Mouse (Mus musculus) thymus, postnatal 10 days (tissue): ENCODE measurements around the gene B3gat2.

Experiments used
- DNase-seq, 2 experiments: peaks; one replicate each; pipeline ENCODE4 v3.0.0; 2021; ENCODE audit warnings: low spot score in 2 of 2

The B3gat2 gene

DNA sequence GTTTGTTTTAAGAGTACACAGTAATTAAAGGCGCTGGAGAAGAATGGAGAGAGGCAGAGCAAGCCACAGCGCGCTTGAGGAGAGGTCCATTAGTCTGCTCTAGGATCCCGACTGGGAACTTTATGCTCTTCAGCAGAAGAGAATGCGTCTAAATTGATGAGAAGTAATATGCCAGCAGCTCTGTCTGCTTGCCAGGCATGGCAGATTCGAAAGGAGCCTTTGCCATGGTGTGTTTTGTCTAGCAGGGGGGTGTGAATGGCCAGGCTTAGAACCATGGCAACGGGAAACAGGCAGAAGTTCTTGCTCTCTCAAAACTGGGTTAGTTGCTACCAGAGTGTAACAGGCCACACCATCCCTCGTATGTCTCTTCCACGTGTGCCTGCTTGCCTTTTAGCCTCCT is 73.3 kb downstream of the B3gat2 start:
- DNase-seq: no peak

DNA sequence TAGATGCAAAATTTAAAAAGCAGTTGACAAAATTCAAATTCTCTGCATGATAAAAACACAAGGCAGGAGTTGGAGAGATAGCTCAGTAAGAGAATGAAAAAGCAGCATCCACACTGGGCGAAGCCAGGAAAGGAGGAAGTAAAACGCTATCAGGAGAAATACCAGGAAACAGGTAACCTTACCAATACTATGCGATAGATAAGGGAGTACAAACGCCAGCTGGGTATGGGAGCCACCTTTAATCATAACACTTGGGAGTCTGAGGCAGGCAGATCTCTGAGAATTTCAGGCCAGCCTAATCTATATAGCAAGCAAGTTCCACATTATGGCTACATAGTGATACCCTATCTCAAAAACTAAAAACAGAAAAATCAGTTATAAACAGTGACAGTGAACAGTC is 75.1 kb downstream of the B3gat2 start:
- no peak for DNase-seq

DNA sequence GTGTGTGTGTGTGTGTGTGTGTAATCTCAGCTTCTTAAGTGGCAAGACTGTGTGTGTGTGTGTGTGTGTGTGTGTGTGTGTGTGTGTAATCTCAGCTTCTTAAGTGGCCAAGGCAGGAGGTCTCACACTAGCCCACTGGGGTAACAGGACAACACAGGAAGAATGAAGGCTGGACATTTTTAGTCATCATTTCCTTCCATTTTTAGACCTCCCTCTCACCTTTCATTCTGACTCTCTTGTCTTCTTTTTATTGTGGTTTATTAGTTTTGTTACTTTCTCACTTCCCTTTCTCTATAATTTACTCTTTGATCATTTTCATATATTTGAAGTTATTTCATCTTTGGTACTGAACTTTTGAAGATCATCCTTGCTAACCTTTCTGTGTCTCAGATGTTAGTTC is 79.4 kb downstream of the B3gat2 start:
- DNase-seq: no peak

DNA sequence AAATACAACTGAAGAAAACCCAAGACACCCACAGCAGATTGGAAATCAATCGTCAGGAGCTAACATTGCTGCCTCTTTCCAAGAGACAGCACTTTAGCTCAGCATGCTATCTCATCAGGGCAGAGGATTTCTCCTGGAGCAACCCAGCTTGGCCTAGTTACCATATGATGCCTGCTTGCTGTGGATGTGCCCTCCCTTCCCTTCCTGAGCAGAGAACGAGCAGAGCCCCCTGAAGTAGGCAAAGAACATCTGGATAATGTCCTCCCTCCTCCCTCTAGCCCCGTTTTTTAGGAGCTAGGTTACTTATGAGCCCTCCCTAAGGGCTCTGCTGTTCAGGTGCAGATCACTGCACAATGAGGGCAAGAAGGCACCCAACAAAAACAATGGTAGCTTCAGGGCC is 81.1 kb downstream of the B3gat2 start:
- no peak for DNase-seq

GRCm38 (mm10) chr1:23843790-23844189 is 82.2 kb downstream of the B3gat2 start:
- DNase-seq: no peak

DNA sequence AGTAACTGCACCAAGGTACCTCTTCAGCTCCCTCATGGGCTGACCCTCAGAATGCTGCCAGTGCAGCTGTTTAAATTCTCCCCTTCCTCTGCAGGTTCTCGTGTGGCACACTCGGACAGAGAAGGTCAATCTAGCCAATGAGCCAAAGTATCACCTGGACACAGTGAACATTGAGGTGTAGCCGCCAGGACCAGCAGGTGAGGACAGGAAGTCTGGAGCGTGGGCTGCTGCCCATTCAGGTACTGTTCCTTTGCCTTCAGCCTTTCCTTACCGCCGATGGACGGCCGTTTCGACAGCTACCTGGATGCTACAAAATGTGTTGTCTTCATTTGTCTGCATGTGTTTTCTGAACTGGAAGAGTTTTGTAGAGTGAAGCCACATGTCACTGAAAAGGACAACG is 83.5 kb downstream of the B3gat2 start:
- no peak for DNase-seq

GRCm38 (mm10) chr1:23846044-23846680 is 84.6 kb downstream of the B3gat2 start:
- no peak for DNase-seq

- DNase-seq: no peak
Observed at GRCm38 (mm10) chr1:23855623-23856022, 94.1 kb downstream of the B3gat2 start.

DNA sequence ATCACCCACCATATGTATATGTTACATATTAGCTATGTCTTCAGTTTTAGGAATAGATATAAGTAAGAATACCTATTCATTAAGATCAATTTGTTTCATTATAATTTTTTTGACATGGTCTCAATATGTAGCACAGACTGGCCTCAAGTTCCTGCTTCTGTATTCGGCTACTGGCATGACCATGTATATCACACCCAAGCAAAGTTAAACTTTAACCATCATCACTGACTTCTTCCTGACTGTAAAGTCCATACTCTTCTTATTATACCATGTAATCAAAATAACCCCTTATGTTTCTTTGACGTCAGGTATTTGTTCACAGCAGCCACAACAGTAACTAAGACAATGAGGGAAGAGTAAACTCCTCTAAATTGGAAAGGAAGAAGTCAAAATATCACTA is 99.4 kb downstream of the B3gat2 start:
- no peak for DNase-seq

- DNase-seq: no peak
Observed at GRCm38 (mm10) chr1:23865566-23865965, 104.0 kb downstream of the B3gat2 start.

DNA sequence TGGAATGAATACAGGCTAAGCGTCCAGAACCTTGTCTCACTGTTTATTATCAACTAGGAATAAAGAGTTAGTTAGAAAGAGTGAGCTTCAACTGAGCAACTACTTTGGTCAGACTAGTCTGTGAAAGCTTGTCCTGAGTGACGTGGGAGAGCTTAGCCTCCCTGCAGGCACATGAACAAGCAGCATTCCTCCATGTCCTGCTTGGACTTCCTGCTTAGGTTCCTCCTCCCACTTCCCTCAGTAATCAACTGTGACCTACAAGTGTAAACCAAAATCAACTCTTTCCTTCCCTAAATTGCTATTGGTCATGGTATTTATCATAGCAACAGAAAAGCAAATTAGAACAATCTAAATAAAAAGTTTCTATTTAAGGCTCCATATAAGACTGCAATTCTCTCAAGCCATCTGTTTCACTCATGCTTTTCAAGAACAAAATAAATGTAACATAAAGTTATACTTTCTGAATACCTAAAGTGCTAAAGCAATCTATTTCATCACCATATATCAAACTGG is 105.9 kb downstream of the B3gat2 start:
- DNase-seq: no peak

DNA sequence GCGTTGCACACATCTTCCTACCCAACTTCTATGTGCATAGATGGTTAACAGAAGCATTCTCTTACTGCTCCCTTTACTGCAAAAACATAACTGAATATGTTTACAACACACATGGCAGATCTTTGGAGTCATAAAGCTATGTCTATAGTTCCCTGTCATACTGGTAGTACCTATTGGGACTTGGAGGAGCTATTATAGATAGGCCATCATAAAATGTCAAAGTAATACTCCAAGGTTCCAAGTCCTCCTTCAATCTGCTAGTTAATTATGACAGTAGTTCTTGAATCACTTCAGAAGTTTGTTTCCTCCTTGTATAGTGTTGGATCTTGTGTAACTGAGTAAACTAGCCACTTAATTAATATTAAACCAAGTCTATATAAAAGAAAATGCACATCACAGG is 110.6 kb downstream of the B3gat2 start:
- DNase-seq: no peak

DNA sequence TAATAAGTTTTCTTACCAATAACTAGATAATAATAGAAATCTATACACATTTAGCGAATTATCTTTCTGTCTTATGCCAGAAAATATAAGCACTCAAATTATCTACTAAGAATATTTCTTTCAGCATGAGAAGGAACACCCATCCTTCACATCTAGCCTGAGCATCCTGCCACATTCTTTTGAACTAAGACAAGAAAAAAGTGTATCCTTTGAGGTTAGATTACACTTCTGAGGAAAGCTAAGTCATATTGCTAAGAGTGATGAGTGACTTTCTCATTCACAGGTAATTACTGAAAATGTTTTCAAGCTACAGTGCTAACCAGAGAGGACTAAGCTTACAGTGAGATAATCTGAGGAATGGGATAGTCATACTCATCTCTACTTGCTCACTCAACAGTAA is 121.1 kb downstream of the B3gat2 start:
- DNase-seq: no peak

DNA sequence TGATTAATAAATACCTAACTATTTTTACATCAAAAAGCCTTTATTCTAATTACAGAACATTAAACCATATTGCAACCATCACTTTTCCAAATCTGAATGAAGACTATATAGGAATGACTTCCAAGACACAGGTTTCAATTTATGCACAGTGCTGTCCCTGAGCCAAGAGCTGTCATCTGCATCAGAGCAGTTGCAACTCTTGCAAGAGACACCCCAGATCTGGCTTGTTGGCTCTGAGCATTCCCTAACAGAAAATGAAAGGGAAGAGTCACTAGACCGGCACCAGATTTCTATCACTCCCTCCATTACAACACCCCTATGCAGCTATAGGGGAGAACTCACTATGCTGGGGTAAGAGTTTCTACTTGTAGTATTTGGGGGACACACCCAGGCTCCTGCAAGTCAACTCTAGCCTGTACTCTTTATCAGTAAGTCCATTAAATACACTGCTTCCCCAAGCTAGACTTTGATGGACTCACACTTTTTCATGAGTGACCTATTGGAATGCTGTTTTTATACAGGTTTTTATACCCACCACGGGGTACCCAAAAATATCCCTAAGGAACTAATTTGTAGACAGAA is 122.6 kb downstream of the B3gat2 start:
- no peak for DNase-seq

DNA sequence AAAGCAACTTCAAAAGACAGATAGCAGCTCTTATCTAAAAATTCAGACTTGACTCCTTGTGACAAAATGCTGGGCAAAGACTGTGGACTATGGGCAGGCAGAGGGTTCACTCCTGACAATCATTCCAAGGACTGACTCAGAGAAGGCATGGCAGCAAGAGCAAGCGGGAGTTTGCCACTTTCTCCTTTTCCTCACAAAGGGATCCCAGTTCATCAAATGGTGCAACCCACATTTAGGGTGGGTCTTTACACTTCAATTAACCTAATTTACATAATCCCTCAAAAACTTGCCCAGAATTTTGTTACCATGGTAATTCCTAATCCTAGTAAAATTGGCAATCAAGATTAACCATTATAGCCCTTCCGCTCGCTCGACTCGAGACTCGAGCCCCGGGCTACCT is 123.4 kb downstream of the B3gat2 start:
- DNase-seq: no peak

- DNase-seq: no peak
Observed at GRCm38 (mm10) chr1:23892072-23892471, 130.5 kb downstream of the B3gat2 start.
